Mouse (Mus musculus): ENCODE measurements around the gene Fads2. TPM values are rescaled to one million over a fixed set of nuclear protein-coding genes. Genes with fewer than 3 reads are reported as not detected.

The Fads2 gene
- total RNA-seq, 1 experiment = 41.5 TPM

DNA sequence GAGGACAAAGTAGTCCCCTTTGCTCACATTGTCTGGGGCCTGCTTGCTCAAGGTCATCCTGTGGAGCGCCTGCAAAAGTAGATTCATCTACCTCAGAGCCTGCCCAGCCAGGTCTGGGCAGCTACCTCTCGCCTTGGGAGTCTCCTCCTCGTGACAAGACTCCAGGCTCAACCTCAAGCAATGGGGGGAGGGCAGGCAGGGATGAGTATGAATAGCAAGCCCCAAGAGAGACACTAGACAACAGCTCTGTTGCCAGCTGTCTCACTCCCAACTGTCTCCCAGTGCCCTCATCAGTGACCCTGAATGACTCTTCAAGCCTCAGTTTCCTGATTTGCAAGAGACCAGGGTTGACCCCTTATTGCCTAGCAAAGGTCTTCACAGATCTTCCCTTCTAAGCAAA lies 88.2 kb downstream of the Fads2 start:
- no peak overlapping the region for H3K9ac ChIP-seq (ENCODE audit: insufficient read depth, low read depth, low read length, poor library complexity, severe bottlenecking)

DNA sequence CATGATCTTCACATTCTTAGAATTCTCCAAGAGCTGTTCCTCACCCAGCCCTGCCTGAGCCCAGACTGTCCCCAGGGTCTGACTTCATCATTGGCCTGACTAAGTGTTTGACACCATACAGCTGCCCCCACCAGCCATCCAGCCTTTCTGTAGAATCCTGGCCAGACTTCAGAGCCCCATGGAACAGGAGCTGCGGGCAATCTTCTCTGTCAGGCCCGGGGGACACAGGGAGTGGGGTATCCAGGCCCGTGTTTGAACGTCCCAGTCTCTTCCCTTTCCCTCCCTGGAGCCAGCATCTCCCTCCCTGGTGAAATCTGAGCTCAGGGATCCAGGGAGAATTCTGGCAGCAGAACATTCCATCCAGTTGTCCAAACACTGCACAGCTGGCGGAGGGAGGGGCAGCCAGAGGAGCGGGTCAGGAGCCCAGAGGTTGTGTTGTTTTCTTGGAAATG lies 88.7 kb downstream of the Fads2 start:
- Histone ChIP-seq H3K4me1 (ENCODE audit: control insufficient read depth in 2 of 2, insufficient read depth in 2 of 2, low read length in 2 of 2, poor library complexity in 1 of 2) (peaks cover 18 to 19% of the 10 kb centered on the region in 2 experiments; a peak in 3 of 4 replicates), H3K9me3 (ENCODE audit: control insufficient read depth, insufficient read depth, low read depth, low read length) (no peaks in the 10 kb centered on the region), H3K4me3 (ENCODE audit: insufficient read depth in 1 of 2, low read depth in 1 of 2, low read length in 2 of 2, poor library complexity in 1 of 2, severe bottlenecking in 1 of 2) (no peak overlapping the region), H3K27ac (ENCODE audit: insufficient read depth, low read depth, low read length, poor library complexity, severe bottlenecking) (no peak overlapping the region; the same call in 1 of the 2 replicates), H3K9ac (ENCODE audit: insufficient read depth, low read depth, low read length, poor library complexity, severe bottlenecking) (0 out of 2 replicates have a peak overlapping the region, but pooled peaks have one; percentile 7), H3K36me3 (ENCODE audit: control insufficient read depth, insufficient read depth, low read length, poor library complexity, severe bottlenecking) (no peaks in the 10 kb centered on the region)
- in situ Hi-C loops (cut with MboI; ENCODE audit: low sequenced_read_pairs in 2 of 2, unreplicated experiment in 2 of 2) = no loop called here
- TF ChIP-seq ZNF384 (IDR thresholded peaks at IDR 0.05; ENCODE audit: low read depth, low read length) = no peak
- no peak for TF ChIP-seq HCFC1 (IDR thresholded peaks at IDR 0.05; ENCODE audit: borderline replicate concordance, insufficient read depth, low read length)
- TF ChIP-seq CHD2 (IDR thresholded peaks at IDR 0.05; ENCODE audit: low read depth, low read length) = no peak
- TF ChIP-seq MAFK (IDR thresholded peaks at IDR 0.05; ENCODE audit: insufficient read depth, low read depth, low read length) = no peak
- TF ChIP-seq ZC3H11A (IDR thresholded peaks at IDR 0.05; ENCODE audit: borderline replicate concordance, low read depth, low read length) = no peak
- no peak for DNase-seq (ENCODE audit: low read depth, low spot score)

More for the DNA sequence above, 88.2 kb downstream of the Fads2 start:
- Histone ChIP-seq H3K36me3 (ENCODE audit: control insufficient read depth, insufficient read depth, low read length, poor library complexity, severe bottlenecking) (no peaks in the 10 kb centered on the region), H3K4me3 (ENCODE audit: insufficient read depth in 1 of 2, low read depth in 1 of 2, low read length in 2 of 2, poor library complexity in 1 of 2, severe bottlenecking in 1 of 2) (no peak overlapping the region), H3K4me1 (ENCODE audit: control insufficient read depth in 2 of 2, insufficient read depth in 2 of 2, low read length in 2 of 2, poor library complexity in 1 of 2) (peaks cover 19% of the 10 kb centered on the region in 2 experiments; a peak in 3 of 4 replicates), H3K27ac (ENCODE audit: insufficient read depth, low read depth, low read length, poor library complexity, severe bottlenecking) (peak overlapping the region; percentile 29; the same call in 1 of the 2 replicates), H3K9me3 (ENCODE audit: control insufficient read depth, insufficient read depth, low read depth, low read length) (no peaks in the 10 kb centered on the region)
- no peak for DNase-seq (ENCODE audit: low read depth, low spot score)
- TF ChIP-seq ZNF384 (IDR thresholded peaks at IDR 0.05; ENCODE audit: low read depth, low read length) = no peak
- no peak for TF ChIP-seq MAFK (IDR thresholded peaks at IDR 0.05; ENCODE audit: insufficient read depth, low read depth, low read length)
- no peak for TF ChIP-seq ZC3H11A (IDR thresholded peaks at IDR 0.05; ENCODE audit: borderline replicate concordance, low read depth, low read length)
- TF ChIP-seq CHD2 (IDR thresholded peaks at IDR 0.05; ENCODE audit: low read depth, low read length) = no peak
- no peak for TF ChIP-seq HCFC1 (IDR thresholded peaks at IDR 0.05; ENCODE audit: borderline replicate concordance, insufficient read depth, low read length)
- in situ Hi-C loops (cut with MboI; ENCODE audit: low sequenced_read_pairs in 2 of 2, unreplicated experiment in 2 of 2) = no loop called here

Other genes with a start within 250 kb of the Fads2 start
- gene Incenp, start 202.2 kb downstream of the Fads2 start, total RNA-seq (2012; rRNA removed) = 107 and 140 TPM in 2 replicates
- 413 and 478 TPM in 2 replicates for gene Fth1, start 121.1 kb downstream of the Fads2 start, total RNA-seq (2012; rRNA removed)
- gene Best1, start 100.1 kb downstream of the Fads2 start, total RNA-seq (2012; rRNA removed) = 0.62 and 0.95 TPM in 2 replicates
- 3.8 and 4.0 TPM in 2 replicates for gene Rab3il1, start 100.1 kb downstream of the Fads2 start, total RNA-seq (2012; rRNA removed)
- 4.0 and 7.2 TPM in 2 replicates for gene Fads3, start 60.2 kb downstream of the Fads2 start, total RNA-seq (2012; rRNA removed)
- 47.4 and 74.0 TPM in 2 replicates for gene Fads1, start 81.1 kb upstream of the Fads2 start, total RNA-seq (2012; rRNA removed)
- gene Tmem258, start 102.3 kb upstream of the Fads2 start, total RNA-seq (2012; rRNA removed) = 440 and 455 TPM in 2 replicates
- gene Fen1, start 102.4 kb upstream of the Fads2 start, total RNA-seq (2012; rRNA removed) = 110 and 113 TPM in 2 replicates
- 35.9 and 58.1 TPM in 2 replicates for gene Myrf, start 139.0 kb upstream of the Fads2 start, total RNA-seq (2012; rRNA removed)
- gene Dagla, start 203.1 kb upstream of the Fads2 start, total RNA-seq (2012; rRNA removed) = 1.2 and 1.6 TPM in 2 replicates